Mouse (Mus musculus) ovary, postnatal 36 days (tissue): ENCODE data around the gene Elk3.

Experiments
- DNase-seq: peaks from one replicate; pipeline ENCODE4 v3.0.0; 2022; ENCODE audit warnings: low spot score, mixed read lengths

Elk3 gene

GRCm38 (mm10) chr10:93293621-93294020 lies 17.3 kb downstream of the Elk3 start:
- no peak for DNase-seq

- peak; percentile 81 for DNase-seq
Measured at GRCm38 (mm10) chr10:93291843-93292242, 19.1 kb downstream of the Elk3 start.

DNA sequence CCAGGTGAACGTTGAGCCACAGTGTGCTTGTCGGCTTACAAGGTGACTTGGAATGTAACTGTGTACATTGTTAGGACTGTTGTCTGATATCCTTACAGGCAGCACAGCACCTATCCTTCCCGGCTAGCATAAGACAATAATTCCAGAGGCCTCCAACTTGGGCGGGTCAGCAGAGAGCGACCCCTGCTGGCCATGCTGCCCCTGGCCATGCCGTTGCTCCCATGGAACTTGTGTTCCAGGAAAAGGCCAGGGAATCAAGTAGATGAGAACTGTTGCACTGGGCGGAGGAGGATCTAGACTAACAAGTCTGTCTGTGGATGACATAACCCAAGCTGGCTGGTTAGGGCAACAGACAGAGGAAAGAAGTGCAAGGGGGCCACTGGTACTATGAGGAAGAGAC lies 19.6 kb downstream of the Elk3 start:
- peak; percentile 63 for DNase-seq

GRCm38 (mm10) chr10:93289404-93289803 lies 21.5 kb downstream of the Elk3 start:
- no peak for DNase-seq

- DNase-seq: no peak
Measured at GRCm38 (mm10) chr10:93288336-93288735, 22.6 kb downstream of the Elk3 start.

DNA sequence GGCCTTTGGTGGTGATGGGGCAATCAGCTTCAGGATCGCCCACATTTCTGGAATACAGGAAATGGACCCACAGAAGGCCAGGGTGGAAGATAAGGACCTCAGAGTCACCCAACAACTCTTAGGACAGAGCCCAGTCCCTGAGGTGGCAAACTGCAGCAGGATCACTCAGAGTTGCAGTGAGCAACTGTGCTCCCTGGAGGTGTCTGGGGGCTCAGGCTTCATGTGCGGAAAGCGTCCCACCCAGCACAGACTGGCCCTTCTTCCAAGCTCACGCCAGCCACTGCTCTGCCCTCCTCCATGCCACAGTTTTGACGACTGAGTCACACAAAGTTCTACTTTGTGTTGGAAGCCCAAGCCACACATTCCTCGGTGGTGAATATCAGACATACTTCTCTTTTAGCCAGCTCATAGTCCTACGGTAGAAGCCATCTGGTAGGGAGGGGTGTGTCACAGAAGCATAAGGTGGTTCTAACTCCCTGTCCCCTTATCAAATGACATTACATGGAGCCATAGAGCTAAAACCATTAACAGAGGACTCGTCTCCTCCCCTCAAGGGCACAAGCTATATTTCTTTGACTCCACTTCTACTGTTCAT lies 23.3 kb downstream of the Elk3 start:
- no peak for DNase-seq

DNA sequence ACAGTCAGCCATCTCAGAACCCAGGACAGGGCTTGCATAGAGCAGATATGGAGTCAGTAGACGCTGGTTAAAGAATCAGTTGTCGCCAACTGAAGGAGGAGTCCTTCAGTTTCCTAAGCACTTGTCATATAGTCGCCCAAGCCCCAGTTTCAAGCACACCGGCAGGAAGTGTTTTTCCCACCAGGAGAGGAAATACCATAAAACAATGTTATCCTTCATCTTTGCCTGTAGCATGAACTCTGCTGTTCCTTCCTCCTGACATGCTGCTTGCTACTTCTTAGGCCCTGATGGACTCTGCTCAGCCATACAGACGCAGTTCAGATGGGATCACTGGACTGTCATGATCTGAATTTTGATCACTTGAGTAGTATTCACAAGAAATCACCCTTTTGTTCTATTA lies 25.4 kb downstream of the Elk3 start:
- no peak for DNase-seq

DNA sequence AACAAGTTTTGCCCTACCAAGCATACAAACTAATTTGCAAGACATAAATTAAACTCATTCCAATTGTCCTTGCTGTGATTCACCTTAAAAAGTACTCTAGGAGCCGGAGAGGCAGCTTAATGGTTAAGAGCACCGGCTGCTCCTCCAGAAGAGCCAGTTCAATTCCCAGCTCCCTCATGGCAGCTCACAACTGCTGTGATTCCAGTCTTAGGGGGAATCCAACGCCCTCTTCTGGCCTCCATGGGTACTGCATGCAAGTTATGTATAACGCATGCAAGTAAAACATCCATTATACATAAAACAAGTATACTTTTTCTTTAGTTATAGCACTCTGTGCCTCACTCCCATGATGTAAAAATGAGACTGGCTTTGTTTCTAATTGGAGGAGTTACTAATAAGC lies 27.7 kb downstream of the Elk3 start:
- no peak for DNase-seq

DNA sequence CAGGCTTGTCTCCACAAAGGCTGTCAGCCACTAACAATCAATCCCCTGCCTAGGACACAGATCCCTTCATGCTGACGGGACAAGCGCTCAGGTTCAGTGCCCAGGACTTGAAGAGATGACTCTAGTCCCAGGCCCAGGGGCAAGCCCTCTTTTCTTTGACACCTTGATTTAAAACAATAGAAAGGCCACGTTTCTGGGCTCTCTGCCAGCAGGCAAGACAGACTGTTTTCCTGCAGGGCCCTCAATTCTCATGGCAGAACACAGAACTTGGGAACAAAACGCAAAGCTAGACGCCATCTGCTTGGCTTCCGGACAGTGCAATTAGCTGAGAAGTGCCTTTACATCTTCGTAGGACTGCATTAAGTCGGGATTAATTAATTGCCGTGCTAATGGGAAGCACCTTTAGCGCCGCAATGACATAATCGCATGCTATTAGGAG lies 28.4 kb downstream of the Elk3 start:
- no peak for DNase-seq

DNA sequence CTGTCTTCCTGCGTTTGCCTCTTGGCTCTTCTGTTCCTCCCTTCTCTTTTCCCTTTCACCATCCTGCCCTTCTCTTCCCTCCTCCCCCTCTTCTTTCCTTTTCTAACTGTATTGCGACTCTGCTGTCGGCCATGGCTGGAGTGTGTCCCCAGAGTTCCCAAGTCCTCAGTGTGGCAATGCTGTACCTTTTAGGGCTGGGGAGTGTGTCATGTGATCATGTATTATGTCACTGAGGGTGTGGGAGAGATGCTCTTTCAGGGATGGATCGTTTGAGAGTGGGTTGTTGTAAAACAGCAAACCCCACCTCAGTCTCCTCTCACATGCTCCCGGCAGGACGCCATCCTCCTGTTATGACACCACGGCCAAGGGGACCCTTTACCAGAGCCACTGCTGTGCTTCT lies 29.8 kb downstream of the Elk3 start:
- no peak for DNase-seq

- no peak for DNase-seq
Measured at GRCm38 (mm10) chr10:93280586-93280985, 30.3 kb downstream of the Elk3 start.

DNA sequence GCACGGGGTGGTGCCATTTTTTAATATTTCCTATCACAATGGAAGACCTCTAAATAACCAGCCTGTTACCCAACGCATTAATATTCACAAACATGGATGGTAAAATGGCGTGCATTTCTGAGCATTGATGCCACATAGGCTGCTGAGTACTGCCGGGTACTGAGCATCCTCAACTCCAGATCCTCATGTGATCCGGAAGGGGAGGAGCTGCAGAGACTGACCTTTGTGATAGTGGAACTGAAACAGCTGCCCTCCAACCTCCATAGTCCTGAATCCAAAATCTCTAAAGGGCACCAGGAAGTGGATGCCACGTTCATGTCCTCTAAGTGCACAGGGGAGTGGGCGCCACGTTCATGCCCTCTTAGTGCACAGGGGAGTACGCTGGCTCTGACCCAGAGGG lies 31.9 kb downstream of the Elk3 start:
- no peak for DNase-seq

GRCm38 (mm10) chr10:93278361-93278760 lies 32.6 kb downstream of the Elk3 start:
- DNase-seq: no peak

GRCm38 (mm10) chr10:93276857-93277256 lies 34.1 kb downstream of the Elk3 start:
- no peak for DNase-seq

GRCm38 (mm10) chr10:93276349-93276763 lies 34.6 kb downstream of the Elk3 start:
- peak; percentile 48 for DNase-seq

GRCm38 (mm10) chr10:93275212-93276136 lies 35.5 kb downstream of the Elk3 start:
- DNase-seq: no peak

- no peak for DNase-seq
Measured at GRCm38 (mm10) chr10:93274277-93274696, 36.6 kb downstream of the Elk3 start.

GRCm38 (mm10) chr10:93272986-93273982 lies 37.7 kb downstream of the Elk3 start:
- no peak for DNase-seq

DNA sequence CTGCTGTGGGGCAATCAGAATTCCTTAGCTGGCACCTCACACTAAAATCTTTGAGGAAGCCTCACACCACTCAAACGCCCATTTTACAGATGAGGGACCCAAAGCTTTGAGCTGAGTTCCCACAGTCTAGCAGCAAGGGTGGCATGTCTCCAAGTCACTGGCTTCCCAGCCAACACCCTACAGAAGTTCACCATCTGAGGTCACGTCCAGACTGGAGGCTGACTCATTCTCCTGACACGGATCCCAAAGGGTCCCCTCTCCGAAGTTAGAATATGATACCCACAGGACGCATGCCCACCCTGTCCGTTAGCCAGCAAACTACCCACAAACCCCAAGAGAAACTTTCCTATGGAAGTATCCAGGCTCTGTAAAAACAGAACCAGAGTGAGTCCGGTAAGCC lies 39.1 kb downstream of the Elk3 start:
- DNase-seq: no peak

GRCm38 (mm10) chr10:93270889-93271460 lies 40.0 kb downstream of the Elk3 start:
- DNase-seq: no peak

DNA sequence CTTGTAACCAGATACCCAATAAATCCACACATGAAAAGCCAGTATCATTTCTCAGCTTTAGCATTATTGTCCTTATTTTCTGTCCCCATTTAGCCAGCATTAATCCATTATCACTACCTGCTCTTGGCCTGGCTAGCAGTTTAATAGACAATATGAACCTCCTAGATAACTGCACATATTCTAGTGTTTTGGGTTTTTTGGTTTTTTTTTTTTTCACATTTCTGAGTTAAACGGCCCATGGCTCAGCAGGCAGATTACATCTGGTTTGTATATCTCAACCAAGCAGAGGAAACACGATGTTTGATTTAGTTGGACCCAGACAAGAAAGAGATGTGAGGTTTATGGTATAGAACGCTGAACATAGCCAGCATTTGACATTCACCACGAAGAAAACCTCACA lies 41.2 kb downstream of the Elk3 start:
- no peak for DNase-seq

DNA sequence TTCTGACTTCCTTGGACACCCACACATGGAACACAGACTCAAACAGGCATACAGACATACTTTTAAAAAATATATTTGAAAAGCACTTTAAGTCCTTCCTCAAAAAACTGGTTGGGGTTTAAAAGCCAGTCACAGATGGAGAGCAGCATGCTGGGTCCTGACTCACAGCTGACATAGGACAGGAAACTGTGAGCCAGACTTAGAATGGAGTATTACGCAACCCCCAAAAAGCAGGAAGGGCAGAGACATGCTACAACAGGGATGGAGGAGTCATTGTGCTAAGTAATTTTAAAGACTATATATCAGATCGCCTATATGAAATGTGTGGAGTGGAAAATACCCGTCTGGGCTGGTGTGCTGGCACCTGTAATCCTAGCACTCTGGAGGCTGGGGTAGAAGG lies 42.6 kb downstream of the Elk3 start:
- no peak for DNase-seq
